Mouse (Mus musculus): ENCODE data around the gene Hist1h3c. TPM values are rescaled to one million over a fixed set of nuclear protein-coding genes. Genes with fewer than 3 reads are reported as not detected.
"Not testable (repeated sequence)": the region's sequence is repeated elsewhere in the genome, so short reads cannot be mapped to it uniquely, and the experiment has no call there.

The Hist1h3c gene
- polyA plus RNA-seq (2012; rRNA removed), result 0.56 TPM in 1 of 2 replicates, not detected in the other

- peak within 1 kb of the TSS; percentile 30 for H3K4me3 ChIP-seq (ENCODE audit: insufficient read depth, low read length)
- peak within 1 kb of the TSS; percentile 88 for H3K27ac ChIP-seq (ENCODE audit: insufficient read depth, low read length)
- no peaks in the 10 kb centered on the region for H3K4me1 ChIP-seq (ENCODE audit: control insufficient read depth, insufficient read depth, low read length)
- TF ChIP-seq CTCF (IDR thresholded peaks at IDR 0.05; ENCODE audit: extremely low read depth, insufficient read depth, low read length), result no peak
- TF ChIP-seq POLR2A (IDR thresholded peaks at IDR 0.05; ENCODE audit: extremely low read depth, insufficient read depth, low read length), result no peak
Measured at GRCm38 (mm10) chr13:23745381-23746161, at the start of gene Hist1h3c. Hist1h3c (minus strand) TSS chr13:23745602.

DNA sequence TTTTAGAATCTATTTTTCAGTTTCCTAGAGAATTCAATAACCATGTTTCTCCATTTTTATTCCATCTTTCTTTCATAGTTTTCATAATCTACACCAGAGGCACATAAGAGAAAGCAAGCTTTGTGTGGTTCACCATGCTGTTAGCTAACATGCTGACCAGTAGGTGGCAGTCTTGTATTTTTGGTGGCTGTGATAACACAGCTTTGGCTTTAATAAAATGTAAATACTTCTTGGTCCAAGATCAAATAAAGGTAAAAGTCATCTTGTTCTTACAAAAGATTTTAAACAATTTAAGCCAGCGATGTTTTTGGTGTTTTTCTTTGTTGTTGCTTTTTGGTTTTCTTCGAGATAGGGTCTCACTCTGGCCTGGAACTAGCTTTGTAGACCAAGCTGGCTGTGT, 47.1 kb upstream of the Hist1h3c start:
- Histone ChIP-seq H3K4me3 (ENCODE audit: insufficient read depth, low read length) (no peak overlapping the region), H3K27ac (ENCODE audit: insufficient read depth, low read length) (no peak overlapping the region), H3K4me1 (ENCODE audit: control insufficient read depth, insufficient read depth, low read length) (no peaks in the 10 kb centered on the region)
- TF ChIP-seq POLR2A (IDR thresholded peaks at IDR 0.05; ENCODE audit: extremely low read depth, insufficient read depth, low read length), result no peak
- peak; percentile 71; the same call in 1 of the 2 replicates for TF ChIP-seq CTCF (IDR thresholded peaks at IDR 0.05; ENCODE audit: extremely low read depth, insufficient read depth, low read length)

DNA sequence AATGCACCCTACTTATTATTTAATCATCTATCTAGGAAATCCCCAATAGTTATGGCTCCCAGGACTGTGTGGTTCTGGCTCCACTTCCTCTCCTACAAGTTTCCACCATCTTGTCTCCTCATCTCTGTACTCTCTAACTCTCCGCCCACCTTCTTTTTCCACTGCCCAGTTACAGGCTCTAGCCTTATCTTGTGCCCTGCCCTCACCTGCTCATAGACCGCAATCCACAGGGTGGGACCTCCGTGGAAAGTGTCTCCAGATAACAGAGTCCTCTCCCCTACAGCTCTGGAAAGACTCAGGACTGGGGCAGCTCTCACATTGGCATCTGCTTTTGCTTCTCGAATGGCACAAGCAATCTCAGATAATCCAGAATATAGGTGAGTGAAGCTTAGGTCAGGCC, 33.6 kb upstream of the Hist1h3c start:
- Histone ChIP-seq H3K4me1 (ENCODE audit: control insufficient read depth, insufficient read depth, low read length) (no peaks in the 10 kb centered on the region), H3K4me3 (ENCODE audit: insufficient read depth, low read length) (no peak overlapping the region), H3K27ac (ENCODE audit: insufficient read depth, low read length) (no peak overlapping the region)
- TF ChIP-seq POLR2A (IDR thresholded peaks at IDR 0.05; ENCODE audit: extremely low read depth, insufficient read depth, low read length) (no peak), CTCF (IDR thresholded peaks at IDR 0.05; ENCODE audit: extremely low read depth, insufficient read depth, low read length) (no peak)

DNA sequence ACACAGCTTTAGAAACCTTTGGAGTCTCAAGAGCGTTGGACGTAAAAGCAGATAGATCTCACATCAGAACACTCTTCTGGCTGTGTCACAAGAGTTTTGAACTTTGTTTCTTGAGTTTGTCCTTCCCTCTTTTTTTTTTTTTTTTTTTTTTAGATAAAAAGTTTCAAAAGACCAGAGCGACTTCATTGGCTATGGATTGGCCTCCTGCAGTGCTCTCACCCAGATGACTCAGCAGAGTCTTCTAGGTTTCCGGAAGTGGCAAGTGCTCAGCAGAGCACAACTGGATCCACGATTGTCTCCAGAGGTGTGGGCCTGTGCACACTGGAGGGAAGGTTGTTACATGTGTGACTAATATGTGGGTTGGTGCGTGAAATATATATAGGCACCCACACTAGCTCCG, 32.9 kb upstream of the Hist1h3c start:
- Histone ChIP-seq H3K27ac (ENCODE audit: insufficient read depth, low read length) (no peak overlapping the region), H3K4me1 (ENCODE audit: control insufficient read depth, insufficient read depth, low read length) (no peaks in the 10 kb centered on the region), H3K4me3 (ENCODE audit: insufficient read depth, low read length) (no peak overlapping the region)
- TF ChIP-seq CTCF (IDR thresholded peaks at IDR 0.05; ENCODE audit: extremely low read depth, insufficient read depth, low read length) (no peak), POLR2A (IDR thresholded peaks at IDR 0.05; ENCODE audit: extremely low read depth, insufficient read depth, low read length) (no peak)

GRCm38 (mm10) chr13:23772561-23773313, 27.3 kb upstream of the Hist1h3c start:
- TF ChIP-seq POLR2A (IDR thresholded peaks at IDR 0.05; ENCODE audit: extremely low read depth, insufficient read depth, low read length) (no peak), CTCF (IDR thresholded peaks at IDR 0.05; ENCODE audit: extremely low read depth, insufficient read depth, low read length) (no peak)
- Histone ChIP-seq H3K4me3 (ENCODE audit: insufficient read depth, low read length) (no peak overlapping the region), H3K4me1 (ENCODE audit: control insufficient read depth, insufficient read depth, low read length) (no peaks in the 10 kb centered on the region), H3K27ac (ENCODE audit: insufficient read depth, low read length) (no peak overlapping the region)

DNA sequence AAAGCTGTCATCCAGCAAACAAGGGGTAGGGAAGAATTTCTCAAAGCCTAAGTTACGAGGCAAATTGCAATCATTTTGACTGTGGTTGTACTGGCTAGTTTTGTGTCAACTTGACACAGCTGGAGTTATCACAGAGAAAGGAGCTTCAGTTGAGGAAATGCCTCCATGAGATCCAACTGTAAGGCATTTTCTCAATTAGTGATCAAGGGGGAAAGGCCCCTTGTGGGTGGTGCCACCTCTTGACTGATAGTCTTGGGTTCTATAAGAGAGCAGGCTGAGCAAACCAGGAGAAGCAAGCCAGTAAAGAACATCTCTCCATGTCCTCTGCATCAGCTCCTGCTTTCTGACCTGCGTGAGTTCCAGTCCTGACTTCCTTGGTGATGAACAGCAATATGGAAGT, 24.2 kb upstream of the Hist1h3c start, which contains the start of gene Trim38:
Trim38 (plus strand) TSS at position 301 of the 400 bp plus-strand sequence.
- not testable (repeated sequence) for H3K4me1 ChIP-seq (ENCODE audit: control insufficient read depth, insufficient read depth, low read length); H3K4me3 ChIP-seq (ENCODE audit: insufficient read depth, low read length); H3K27ac ChIP-seq (ENCODE audit: insufficient read depth, low read length)

DNA sequence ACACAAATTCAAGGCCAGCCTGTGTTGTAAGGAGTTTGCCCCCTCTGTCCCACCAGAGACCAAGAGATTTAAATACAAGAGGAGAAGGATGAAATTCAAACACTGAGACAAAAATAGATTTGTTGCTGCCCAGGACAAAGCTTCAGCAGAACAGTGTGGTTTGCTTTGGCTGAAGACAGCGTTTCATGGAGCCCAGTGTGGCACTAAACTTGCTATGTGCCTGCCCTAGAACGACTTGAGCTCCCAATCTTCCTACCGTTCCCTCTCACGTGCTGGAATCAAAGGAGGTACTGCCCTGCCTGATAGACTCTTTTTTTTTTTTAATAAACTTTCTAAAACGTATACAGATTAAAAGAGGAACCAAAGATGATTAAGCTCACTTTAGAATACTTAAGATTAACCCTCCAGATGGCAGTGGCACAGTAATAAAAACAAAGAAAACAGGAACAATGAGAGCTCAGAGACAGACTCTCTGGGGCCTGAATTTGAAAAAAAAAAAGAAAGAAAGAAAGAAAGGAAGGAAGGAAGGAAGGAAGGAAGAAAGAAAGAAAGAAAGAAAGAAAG, 23.5 kb upstream of the Hist1h3c start:
- H3K27ac ChIP-seq (ENCODE audit: insufficient read depth, low read length), result no peak overlapping the region
- no peak for TF ChIP-seq POLR2A (IDR thresholded peaks at IDR 0.05; ENCODE audit: extremely low read depth, insufficient read depth, low read length)
- no peak for TF ChIP-seq CTCF (IDR thresholded peaks at IDR 0.05; ENCODE audit: extremely low read depth, insufficient read depth, low read length)
- H3K4me3 ChIP-seq (ENCODE audit: insufficient read depth, low read length), result no peak overlapping the region
- no peaks in the 10 kb centered on the region for H3K4me1 ChIP-seq (ENCODE audit: control insufficient read depth, insufficient read depth, low read length)

DNA sequence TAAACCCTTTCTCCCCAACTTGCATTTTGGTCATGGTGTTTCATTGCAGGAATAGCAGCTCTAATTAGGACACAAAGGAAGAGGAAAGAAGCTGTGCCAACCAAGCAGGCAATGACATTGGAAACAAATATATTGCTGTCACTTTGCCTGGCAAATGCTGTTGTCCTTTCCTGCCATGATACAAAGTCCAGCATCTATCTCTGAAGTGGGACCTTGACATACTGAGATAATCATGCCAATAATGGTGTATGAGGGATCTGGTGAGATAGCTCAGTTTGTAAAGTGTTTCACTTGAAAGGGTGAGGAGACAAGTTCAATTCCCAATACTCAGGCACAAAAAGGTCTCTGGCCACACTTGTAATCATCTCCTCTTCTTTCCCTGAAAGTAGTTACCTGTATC, 21.4 kb upstream of the Hist1h3c start:
- H3K4me3 ChIP-seq (ENCODE audit: insufficient read depth, low read length), result no peak overlapping the region
- TF ChIP-seq CTCF (IDR thresholded peaks at IDR 0.05; ENCODE audit: extremely low read depth, insufficient read depth, low read length) (no peak), POLR2A (IDR thresholded peaks at IDR 0.05; ENCODE audit: extremely low read depth, insufficient read depth, low read length) (no peak)
- no peak overlapping the region for H3K27ac ChIP-seq (ENCODE audit: insufficient read depth, low read length)
- no peaks in the 10 kb centered on the region for H3K4me1 ChIP-seq (ENCODE audit: control insufficient read depth, insufficient read depth, low read length)

- Histone ChIP-seq H3K27ac (ENCODE audit: insufficient read depth, low read length) (no peak overlapping the region), H3K4me3 (ENCODE audit: insufficient read depth, low read length) (no peak overlapping the region), H3K4me1 (ENCODE audit: control insufficient read depth, insufficient read depth, low read length) (no peaks in the 10 kb centered on the region)
- TF ChIP-seq CTCF (IDR thresholded peaks at IDR 0.05; ENCODE audit: extremely low read depth, insufficient read depth, low read length), result no peak
- no peak for TF ChIP-seq POLR2A (IDR thresholded peaks at IDR 0.05; ENCODE audit: extremely low read depth, insufficient read depth, low read length)
Measured at GRCm38 (mm10) chr13:23765172-23765513, 19.7 kb upstream of the Hist1h3c start.

All from cortical plate, adult 2 months (tissue).